Mouse (Mus musculus): Measurements from ENCODE around the gene H2-Eb1.

GRCm38 (mm10) chr17:34317275-34317674, 11.6 kb downstream of the H2-Eb1 start:
- TF ChIP-seq POLR2A (IDR thresholded peaks at IDR 0.05; ENCODE audit: insufficient read length, low read depth) (no peak), MAX (IDR thresholded peaks at IDR 0.05; ENCODE audit: low read depth) (no peak), CEBPB (IDR thresholded peaks at IDR 0.05; ENCODE audit: insufficient read depth, poor library complexity, severe bottlenecking) (no peak), REST (IDR thresholded peaks at IDR 0.05; ENCODE audit: insufficient read depth, insufficient read length) (no peak), MYOG (IDR thresholded peaks at IDR 0.05; ENCODE audit: control insufficient read depth in 1 of 3, insufficient read depth in 1 of 3, insufficient read length in 2 of 3, low read depth in 2 of 3) (no peak), TCF3 (IDR thresholded peaks at IDR 0.05; ENCODE audit: insufficient read length, low read depth) (no peak)

Data from myocyte (in vitro differentiated cells).